Mouse (Mus musculus) cerebellum, adult 2 months (tissue): Measurements from ENCODE around the gene Met. TPM values are rescaled to one million over a fixed set of nuclear protein-coding genes. Genes with fewer than 3 reads are reported as not detected.

Experiments
- DNase-seq, 2 experiments: peaks; one replicate each; pipeline ENCODE4 v3.0.0; 2021
- H3K27ac ChIP-seq: fragments of 200-500 bp; 2 replicates; pipeline ENCODE4 v1.5.1; 2012; ENCODE audit warnings: low read length, control low read depth, inconsistent platforms; ENCODE audit not compliant: insufficient read depth
- H3K27me3 ChIP-seq: fragments of 200-500 bp; 2 replicates; pipeline ENCODE4 v1.6.1; 2012; ENCODE audit warnings: inconsistent platforms, mild to moderate bottlenecking, low read length, moderate library complexity; ENCODE audit not compliant: control insufficient read depth, insufficient read depth
- H3K4me1 ChIP-seq: fragments of 200-500 bp; 2 replicates; pipeline ENCODE4 v1.6.1; 2011; ENCODE audit warnings: low read length; ENCODE audit not compliant: control insufficient read depth, insufficient read depth
- H3K4me3 ChIP-seq: fragments of 200-500 bp; replicated peaks from 2 replicates; pipeline ENCODE3; 2011; ENCODE audit warnings: mild to moderate bottlenecking, low read depth, low read length, control low read depth; ENCODE audit not compliant: insufficient read depth
- CTCF ChIP-seq: fragments of 200-500 bp; IDR thresholded peaks from 2 replicates; pipeline ENCODE4 v1.5.1; 2011; ENCODE audit warnings: low read depth, mild to moderate bottlenecking, control low read depth, low read length, moderate library complexity, borderline replicate concordance; ENCODE audit not compliant: insufficient read depth
- POLR2A ChIP-seq: fragments of 200-500 bp; IDR thresholded peaks from 2 replicates; pipeline ENCODE4 v1.6.1; 2011; ENCODE audit warnings: low read length, control low read depth, borderline replicate concordance; ENCODE audit not compliant: insufficient read depth
- WGBS: fragments of 180-500 bp; shearing (Covaris S2); methylation state at CpG from one replicate; pipeline ENCODE4 v1.1.7; 2018; 5-methylcytosine and 5-hydroxymethylcytosine counted together
- polyA plus RNA-seq: library from polyadenylated mRNA; depleted of rRNA; stranded (reverse); fragments of >200 nt; gene quantifications from 2 replicates; pipeline ENCODE4 v1.2.3, GENCODE M21; 2012; rRNA removed

Met gene
- 0.44 TPM in 2 replicates for polyA plus RNA-seq

DNA sequence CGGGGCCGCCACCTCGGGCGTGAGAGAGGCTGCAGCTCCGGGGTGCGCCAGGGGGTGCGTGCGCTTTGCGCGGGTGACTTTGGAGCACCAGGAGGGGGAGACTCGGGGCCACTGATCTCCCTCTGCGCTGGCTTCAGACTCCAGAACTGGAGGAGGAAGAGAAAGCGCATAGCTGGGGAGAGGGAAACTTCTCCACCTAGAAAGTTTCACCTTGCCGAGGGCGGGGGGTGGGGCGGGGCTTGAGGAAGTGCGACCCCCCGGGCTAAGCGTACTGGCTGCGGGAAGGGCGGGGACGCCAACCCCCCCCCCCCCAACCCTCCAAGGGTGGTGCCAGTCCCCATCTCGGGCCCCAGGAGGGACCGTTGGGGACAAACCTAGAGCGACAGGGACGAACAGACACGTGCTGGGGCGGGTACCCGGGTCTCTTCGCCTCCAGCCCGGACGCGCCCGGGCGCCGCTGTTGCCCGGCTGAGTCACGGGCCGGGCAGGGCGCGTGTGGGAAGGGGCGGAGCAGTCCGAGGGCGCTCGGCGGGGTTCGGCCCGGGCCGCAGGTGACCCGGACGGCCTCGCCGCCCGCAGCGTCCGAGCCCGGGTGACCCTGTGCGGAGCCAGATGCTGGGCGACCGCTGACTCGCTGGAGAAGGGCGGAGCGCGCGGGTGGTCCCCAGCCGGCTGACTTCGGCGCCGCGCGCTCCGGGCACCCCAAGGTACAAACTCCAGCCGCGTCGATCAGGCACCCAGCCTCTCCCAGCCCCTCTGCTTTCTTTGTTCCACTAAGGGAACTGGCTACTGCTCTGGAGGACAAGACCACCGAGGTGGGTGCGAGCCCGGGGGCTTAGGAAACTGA is at the start of gene Met:
Gene Met, plus strand, starts transcription at position 367 of the 847 bp plus-strand sequence.
- no peak for TF ChIP-seq POLR2A
- Histone ChIP-seq H3K27ac (no peak within 1 kb of the TSS), H3K4me3 (no peak within 1 kb of the TSS), H3K27me3 (no peaks in the 10 kb centered on the region; the same call in 1 of the 2 replicates), H3K4me1 (no peaks in the 10 kb centered on the region)
- no peak for DNase-seq
- WGBS, result under 1% methylated on average over 75 of the region's 78 CpGs

DNA sequence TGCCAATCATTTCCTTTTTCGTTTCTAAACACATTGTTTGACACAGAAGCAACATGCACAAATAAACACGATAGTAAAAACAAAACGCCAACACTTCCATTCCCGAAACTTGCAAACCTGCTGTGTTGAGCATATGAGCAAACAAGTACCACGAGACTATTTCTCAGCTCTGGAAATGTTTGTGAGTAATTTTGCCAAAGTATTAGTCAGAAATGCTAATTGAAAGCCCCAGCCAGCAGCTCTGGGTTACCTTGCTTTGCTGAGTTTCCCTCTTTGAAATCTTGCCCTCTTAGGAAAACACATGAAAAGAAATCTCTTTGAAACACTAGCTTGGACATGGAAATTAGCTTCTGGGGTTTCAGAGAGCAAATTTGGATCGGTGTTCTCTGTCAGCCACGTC is 45.4 kb upstream of the Met start:
- Histone ChIP-seq H3K27me3 (no peaks in the 10 kb centered on the region), H3K4me3 (no peak overlapping the region), H3K27ac (no peak overlapping the region), H3K4me1 (no peaks in the 10 kb centered on the region)
- no peak for DNase-seq
- 52% methylated on average over 7 of the region's 7 CpGs for WGBS
- TF ChIP-seq CTCF (no peak), POLR2A (no peak)

DNA sequence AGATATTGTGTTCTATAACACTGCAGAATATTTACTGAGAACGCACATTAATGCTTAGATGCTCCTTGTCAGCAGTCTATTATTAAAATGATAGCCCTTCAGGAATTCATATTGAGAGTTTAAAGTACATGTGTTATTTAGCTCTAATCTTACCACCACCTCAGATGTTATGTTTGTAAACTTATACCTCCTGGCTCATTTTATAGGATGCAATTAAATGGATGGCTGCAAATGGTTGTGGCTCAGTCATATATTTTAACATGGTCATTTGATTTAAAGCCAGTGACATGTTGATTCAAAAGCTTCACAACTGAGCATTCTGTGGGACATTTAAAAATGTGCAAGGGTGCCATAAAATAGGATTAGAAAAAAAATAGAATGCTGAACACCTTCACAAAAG is 41.2 kb upstream of the Met start:
- no peak overlapping the region for H3K27ac ChIP-seq
- no peak overlapping the region for H3K4me3 ChIP-seq
- DNase-seq, result no peak
- H3K27me3 ChIP-seq, result no peaks in the 10 kb centered on the region
- H3K4me1 ChIP-seq, result no peaks in the 10 kb centered on the region
- WGBS, result 100% methylated on average over 1 of the region's 1 CpGs
- TF ChIP-seq POLR2A (no peak), CTCF (no peak)

DNA sequence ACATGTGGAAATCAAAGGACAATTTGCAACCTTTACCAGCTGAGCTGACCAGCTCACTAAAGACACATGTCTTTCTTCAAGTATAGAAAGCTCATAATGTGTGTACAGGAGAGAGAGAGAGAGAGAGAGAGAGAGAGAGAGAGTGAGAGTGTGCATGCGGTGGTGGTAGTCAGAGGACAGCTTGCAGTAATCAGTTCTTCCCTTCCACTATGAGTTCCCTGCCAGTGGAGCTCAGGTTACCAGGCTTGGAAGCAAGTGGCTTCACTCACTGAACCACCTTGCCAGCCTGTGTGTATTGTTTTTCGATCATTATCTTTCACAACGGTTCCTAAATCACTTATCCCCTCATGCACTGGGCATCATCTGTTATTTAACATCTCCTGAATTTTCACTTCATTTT is 34.6 kb upstream of the Met start:
- no peaks in the 10 kb centered on the region for H3K4me1 ChIP-seq
- DNase-seq, result no peak
- no peak overlapping the region for H3K4me3 ChIP-seq
- no peaks in the 10 kb centered on the region for H3K27me3 ChIP-seq
- 73% methylated on average over 3 of the region's 3 CpGs for WGBS
- TF ChIP-seq POLR2A, result no peak
- no peak for TF ChIP-seq CTCF
- no peak overlapping the region for H3K27ac ChIP-seq

DNA sequence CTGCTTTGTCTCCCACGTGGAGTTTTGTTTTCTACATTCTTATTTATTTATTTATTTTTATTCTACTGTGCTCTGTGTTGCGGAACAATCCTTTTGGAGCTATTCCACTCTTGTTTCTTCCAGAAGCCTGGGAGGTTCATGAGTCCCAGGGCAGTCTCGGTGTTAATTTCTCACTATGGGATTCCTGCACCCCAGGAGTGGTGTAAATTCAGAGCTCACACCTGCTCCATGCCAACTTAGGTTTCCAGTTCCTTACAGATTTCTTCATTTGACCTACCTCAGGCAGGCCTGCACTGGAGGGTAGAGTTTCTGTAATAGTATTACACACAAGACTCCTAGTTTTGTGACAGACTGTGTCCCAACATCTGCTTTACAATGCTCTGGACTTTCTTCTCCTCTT is 34.0 kb upstream of the Met start:
- DNase-seq, result no peak
- TF ChIP-seq POLR2A (no peak), CTCF (no peak)
- H3K4me1 ChIP-seq, result no peaks in the 10 kb centered on the region
- 42% methylated on average over 3 of the region's 3 CpGs for WGBS
- no peaks in the 10 kb centered on the region for H3K27me3 ChIP-seq
- no peak overlapping the region for H3K4me3 ChIP-seq
- no peak overlapping the region for H3K27ac ChIP-seq

DNA sequence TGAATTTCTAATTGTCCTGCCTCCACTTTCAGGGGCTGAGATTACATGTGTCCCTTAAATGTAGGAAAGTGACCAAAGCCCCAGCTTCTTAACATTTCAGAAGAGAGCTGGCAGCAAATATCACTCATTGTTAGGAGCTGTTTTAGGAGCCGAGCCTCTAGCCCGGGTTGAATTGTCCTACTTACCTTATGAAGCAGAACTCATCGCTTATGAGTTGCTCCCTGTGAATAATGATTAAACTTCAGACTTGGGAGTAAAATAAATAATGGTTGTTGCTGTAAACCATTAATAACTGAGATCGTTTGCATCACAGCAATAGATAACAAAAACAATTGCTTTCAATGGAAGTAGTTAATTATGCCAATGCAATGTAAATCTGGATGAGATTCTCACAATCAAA is 20.3 kb upstream of the Met start:
- Histone ChIP-seq H3K4me1 (no peaks in the 10 kb centered on the region), H3K4me3 (no peak overlapping the region), H3K27ac (no peak overlapping the region), H3K27me3 (no peaks in the 10 kb centered on the region)
- 87% methylated on average over 4 of the region's 4 CpGs for WGBS
- TF ChIP-seq POLR2A (no peak), CTCF (no peak)
- DNase-seq, result no peak

DNA sequence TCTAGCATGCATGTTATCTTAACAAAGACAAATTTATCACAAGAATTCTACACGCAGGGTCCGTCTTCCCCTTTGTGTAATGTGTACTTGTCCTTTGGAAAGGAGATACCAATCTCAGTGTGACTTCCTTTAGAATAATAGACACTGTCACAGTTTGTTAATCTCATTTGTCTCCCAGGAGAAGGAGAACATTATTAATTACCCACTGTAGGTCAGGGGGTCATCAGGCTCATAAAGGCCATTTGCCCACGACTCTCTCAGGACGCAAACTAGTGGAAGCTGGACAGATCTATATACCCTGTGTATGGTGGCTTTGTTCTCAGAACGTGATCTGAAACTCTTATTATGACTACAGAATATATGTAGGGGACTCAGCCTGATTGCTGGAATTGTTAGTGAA is 12.3 kb upstream of the Met start:
- WGBS, result 17% methylated on average over 5 of the region's 5 CpGs
- no peak for DNase-seq
- Histone ChIP-seq H3K4me1 (no peaks in the 10 kb centered on the region), H3K27me3 (no peaks in the 10 kb centered on the region), H3K4me3 (no peak overlapping the region), H3K27ac (no peak overlapping the region)
- TF ChIP-seq POLR2A (no peak), CTCF (no peak)

DNA sequence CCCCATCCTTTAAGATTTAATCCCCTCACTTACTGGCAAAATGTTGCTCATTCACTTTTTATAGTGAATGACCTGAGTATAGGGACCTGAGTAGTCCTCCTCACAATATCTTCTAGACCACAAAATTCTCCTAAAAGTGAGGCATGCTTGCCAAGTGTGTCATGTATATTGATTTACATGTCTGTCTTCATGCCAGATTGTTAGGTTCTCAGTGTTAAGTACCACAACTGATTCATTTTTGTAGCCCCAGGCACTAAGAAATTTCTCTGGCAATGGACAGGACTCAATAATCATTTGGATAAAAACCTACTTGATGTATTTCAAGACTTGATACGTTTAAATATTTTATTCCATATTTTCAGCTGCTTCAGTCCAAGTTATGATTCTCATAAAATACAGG is 8.5 kb upstream of the Met start:
- WGBS, result 88% methylated on average over 1 of the region's 1 CpGs
- TF ChIP-seq CTCF (no peak), POLR2A (no peak)
- Histone ChIP-seq H3K4me1 (no peaks in the 10 kb centered on the region), H3K4me3 (no peak overlapping the region), H3K27ac (no peak overlapping the region), H3K27me3 (no peaks in the 10 kb centered on the region)
- no peak for DNase-seq
